In genomic region chr9:115485219-115485618, GRCm38 (mm10) we compare ENCODE assay signal across 17 mouse cellular contexts.
"Had no signal": no experiment of that assay in that cellular context is flagged by ENCODE, and none has a peak within 500 bp of the region (broad histone marks: within the 10 kb centered on the region; RNA-seq: fewer than 3 reads in every experiment).

No protein-coding gene starts in this region.

- H3K27me3 ChIP-seq: limb, embryonic 13.5 days; liver, embryonic 15.5 days had no signal

- ATAC-seq: intestine, postnatal 0 days; liver, embryonic 12.5 days had no signal

- H3K36me3 ChIP-seq: limb, embryonic 10.5 days; limb, embryonic 13.5 days; liver, embryonic 12.5 days; liver, embryonic 15.5 days; lung, embryonic 15.5 days had no signal

- H3K4me3 ChIP-seq: layer of hippocampus, adult 2 months; limb, embryonic 10.5 days; limb, embryonic 13.5 days; liver, embryonic 12.5 days; liver, embryonic 15.5 days; lung, embryonic 15.5 days had no signal

- H3K27ac ChIP-seq: kidney, postnatal 0 days; layer of hippocampus, adult 2 months; limb, embryonic 10.5 days; limb, embryonic 13.5 days; liver, embryonic 12.5 days; liver, embryonic 15.5 days; lung, embryonic 15.5 days; macrophage had no signal

- DNase-seq: kidney, postnatal 25 days; layer of hippocampus, adult 9-11 months; liver; lung, adult 18-20 months; midbrain, embryonic 14.5 days; thymus, adult 2 months; thymus, postnatal 14 days; thymus, postnatal 4 days had no signal

- H3K4me1 ChIP-seq: limb, embryonic 10.5 days; limb, embryonic 13.5 days; liver, embryonic 12.5 days; liver, embryonic 15.5 days; lung, embryonic 15.5 days had no signal
